Mouse (Mus musculus): ENCODE measurements around the gene Phf21b.
A peak's percentile ranks its signal among the peaks of the same experiment; 100 is the strongest.

Gene Phf21b

DNA sequence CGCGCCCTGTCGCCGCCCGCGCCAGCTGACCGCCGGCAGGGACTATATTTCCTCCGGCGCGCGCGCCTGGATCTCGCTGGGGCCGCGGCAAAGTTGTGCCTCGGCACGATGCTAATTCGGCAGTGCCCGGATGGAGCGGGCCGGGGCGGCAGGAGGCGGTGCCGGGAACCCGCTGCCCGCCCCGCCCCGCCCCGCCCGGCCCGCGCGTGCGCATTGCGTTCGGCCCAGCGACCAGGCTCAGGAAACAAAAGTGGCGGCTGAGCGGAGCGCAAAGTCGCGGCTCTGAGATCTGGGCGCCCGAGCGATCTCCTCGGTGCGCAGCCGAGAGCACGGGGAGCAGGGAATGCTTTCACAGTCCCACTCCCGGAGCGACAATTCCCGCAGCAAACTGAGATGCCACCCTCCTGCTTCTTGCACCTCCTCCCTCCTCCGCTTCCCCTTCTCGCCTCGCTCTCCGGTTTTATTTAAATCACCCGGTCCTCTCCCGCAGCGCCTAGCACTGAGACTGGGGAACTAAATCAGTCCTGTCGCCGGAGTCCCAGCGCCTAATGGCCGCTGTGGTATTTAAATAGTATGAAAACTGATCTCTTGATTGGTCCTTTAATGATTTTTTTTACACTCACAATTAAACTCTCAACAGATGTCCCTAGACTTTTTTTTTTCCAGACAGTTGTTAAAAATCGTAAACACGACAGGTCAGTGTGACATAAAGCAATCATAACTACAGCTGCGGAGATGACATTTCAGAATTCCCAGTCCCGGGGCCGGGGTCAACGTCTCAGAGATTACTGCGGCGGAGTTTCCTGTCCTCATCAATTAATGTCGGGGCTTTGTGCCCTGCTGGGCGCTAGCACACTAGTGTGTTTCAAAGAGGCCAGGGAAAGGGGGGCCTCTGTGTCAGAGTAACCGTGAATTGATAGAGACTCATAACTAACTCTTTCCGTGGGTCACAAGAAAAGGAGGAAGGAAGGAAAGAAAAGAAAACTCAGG is at the start of gene Phf21b:
Phf21b (minus strand) TSS at position 44 of the 990 bp plus-strand sequence.
- peak; percentile 75 for DNase-seq (ENCODE audit: low spot score)

DNA sequence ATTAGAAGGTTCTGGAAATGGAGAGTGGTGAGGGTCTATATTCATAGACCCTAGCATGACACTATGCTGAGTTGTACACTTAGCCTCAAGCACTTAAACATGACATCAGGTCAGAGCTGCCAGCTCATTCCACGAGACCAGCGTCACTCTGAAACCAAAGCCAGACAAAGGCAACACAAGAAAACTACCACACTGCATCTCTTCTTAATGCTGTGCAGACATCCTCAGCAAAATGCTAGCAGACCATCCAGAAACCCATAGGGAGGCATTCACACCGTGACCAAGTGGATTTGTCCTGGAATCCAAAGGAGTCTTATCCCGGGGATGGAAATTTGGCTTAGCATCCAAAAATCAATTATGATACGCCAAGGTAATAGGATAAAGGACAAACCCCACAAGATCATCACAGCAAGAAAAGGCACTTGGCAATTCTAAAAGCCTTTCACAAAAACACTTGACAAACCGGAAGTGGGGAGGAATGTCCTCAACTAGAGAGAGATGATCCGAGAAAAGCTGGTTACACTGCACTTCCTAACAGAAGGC is 48.1 kb upstream of the Phf21b start:
- no peak for DNase-seq (ENCODE audit: low spot score)

DNA sequence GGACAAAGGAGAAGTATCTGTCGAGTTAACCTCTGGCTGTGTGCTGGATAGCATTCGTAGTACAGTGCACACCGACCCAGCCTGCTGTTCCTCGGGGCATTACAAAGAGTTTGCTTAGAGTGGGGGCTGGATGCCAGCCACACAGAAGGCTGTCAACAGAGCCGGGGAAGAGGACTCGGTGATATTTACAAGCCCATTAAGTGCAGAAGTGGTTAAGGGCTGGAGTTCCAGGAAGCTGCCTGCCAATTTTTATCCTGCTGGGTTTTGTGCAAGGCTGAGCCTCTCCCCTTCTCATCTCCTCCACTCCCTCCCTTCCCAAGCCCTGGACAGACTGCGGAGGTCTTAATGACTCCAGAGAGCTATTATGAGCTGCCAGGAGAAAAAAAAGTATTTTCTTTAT is 42.2 kb upstream of the Phf21b start:
- no peak for DNase-seq (ENCODE audit: low spot score)

DNA sequence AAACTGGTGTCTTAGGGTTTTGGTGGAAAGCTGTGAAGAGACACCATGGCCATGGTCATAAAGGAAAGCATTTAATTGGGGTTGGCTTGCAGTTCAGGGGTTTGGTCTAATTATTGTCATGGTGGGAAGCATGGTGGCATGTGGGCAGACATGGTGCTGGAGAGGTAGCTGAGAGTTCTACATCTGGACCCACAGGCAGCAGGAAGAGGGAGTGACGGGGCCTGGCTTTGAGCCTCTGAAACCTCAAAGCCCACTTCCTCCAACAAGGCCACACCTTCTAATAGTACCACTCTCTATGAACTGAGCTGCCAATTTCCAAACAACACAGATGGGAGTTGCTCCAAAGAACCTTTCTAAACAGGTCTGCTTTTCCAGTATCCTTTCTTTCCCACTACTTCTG is 40.8 kb upstream of the Phf21b start:
- DNase-seq (ENCODE audit: low spot score), result peak; percentile 38

DNA sequence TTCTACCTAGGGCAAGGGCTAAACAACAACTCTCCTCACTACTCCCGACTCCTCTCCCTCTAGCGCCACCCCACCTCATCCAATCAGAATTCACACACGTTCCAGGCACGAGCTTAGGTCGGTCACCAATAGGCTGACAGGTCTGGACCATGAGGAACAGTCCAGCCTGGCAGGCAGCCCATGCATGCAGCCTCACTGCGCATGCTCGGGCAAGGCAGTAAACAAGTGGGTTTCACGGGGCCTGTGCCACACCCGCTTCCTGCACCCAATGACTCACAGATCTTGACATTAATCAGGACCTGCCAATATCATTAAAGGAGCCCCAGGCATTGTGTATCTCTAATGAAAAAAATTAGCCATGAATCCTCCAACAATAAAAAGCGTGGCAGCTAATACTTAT is 40.4 kb upstream of the Phf21b start:
- peak; percentile 38 for DNase-seq (ENCODE audit: low spot score)

DNA sequence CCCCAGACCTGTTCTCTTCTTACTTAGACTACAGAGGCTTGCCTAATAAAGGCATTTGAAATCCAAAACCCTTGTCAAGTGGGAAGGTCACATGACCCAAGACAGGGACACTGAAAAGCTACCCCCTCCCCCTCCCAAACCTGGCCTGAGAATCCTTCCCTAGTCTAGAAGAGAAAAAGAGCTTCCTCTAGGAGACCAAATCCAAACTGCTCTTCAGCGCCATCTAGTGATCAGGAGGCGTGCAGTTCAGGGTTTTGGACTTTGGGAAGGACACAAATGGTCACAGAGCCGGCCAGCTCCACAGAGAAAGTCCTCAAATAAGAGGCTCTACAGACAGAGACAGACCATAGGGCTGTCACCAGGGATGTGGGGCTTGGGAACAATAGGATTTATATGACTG is 35.8 kb upstream of the Phf21b start:
- peak; percentile 19 for DNase-seq (ENCODE audit: low spot score)

DNA sequence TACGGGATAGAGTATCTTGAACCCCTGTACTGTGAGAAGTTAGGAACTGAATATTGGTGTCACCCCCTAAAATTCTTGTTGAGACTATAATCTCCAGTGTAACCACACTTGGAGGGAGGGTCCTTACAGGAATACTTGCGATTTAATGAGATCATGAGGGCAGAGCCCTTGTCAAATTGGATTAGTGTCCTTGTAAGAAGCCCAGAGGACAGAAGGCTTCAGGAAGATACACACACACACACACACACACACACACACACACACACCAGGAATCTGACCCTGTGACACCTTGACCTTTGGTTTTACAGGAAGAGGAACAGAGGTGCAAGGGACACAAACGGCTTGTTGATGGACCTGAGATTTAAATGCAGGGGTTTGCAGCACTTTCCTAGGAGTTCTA is 35.4 kb upstream of the Phf21b start:
- no peak for DNase-seq (ENCODE audit: low spot score)

DNA sequence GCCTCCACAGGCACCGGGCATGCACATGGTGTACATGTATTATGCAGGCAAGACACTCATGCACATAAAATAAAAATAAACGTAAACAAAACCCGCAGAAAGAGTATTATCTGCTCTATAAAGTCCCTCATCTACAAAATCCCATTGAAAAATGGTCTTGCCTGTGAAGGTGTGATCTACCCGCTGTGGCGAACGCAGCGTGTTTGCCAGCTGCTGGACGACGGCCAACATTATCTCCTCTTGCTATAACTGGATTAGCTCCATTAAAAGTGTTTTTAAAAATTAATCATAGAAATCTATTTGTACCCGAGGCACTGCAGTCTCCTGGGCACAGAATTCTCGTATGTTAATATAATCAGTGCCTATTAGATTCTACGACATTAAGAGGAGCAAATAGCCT is 32.2 kb upstream of the Phf21b start:
- DNase-seq (ENCODE audit: low spot score), result no peak

DNA sequence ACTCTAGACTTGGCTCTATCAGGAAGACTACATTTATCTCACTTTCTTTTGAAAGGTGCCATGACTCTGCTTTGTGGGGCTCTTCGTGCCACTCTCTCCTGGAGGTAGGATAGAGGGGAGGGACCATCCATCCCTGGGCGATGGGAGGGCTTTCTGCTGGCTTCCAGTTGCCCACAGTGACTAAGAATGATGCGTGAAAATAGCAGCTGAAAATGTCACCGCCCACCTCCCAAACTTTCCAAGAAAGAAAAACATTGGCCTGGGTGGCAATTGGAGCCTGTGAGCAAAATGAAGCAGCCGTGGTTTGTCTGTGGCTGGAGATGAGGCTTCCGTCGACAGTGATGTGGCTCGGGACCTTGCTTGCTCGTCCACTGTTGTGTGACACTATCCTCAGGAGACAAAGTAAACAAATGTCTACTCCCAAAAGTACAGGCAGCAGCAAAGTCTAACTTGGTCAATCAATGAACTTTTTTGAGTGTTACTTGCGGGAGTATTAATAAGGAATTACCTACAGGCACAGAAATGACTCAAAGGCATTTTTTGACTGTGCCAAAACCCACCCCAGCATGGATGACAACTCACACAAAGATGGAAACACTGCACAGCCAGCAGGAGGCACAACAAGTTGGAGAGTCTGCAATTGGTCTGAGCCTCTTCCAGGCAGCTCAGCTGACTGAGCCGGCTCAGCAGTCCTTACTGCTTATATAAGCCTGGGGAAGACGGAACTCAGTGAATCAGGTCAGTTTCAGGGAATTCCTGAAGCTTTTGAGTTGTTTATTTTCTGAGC is 21.4 kb upstream of the Phf21b start:
- no peak for DNase-seq (ENCODE audit: low spot score)

DNA sequence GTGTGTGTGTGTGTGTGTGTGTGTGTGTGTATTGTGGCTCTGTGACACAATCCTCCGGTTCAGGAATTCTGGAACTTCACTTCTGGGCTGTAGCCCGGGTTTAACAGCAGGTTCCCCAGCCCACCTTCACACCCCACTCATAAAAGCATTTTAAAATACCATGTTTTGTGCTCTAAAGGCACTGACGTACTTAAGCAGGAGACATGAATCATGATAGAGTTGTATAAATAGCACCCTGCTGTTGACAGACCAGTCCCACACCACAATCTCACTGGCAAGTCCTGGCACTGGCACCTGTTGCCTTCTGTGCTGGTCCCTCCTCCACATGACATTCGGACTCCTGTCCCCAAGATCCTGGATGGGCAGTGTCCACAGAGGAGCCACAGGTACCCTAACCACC is 18.0 kb upstream of the Phf21b start:
- no peak for DNase-seq (ENCODE audit: low spot score)

DNA sequence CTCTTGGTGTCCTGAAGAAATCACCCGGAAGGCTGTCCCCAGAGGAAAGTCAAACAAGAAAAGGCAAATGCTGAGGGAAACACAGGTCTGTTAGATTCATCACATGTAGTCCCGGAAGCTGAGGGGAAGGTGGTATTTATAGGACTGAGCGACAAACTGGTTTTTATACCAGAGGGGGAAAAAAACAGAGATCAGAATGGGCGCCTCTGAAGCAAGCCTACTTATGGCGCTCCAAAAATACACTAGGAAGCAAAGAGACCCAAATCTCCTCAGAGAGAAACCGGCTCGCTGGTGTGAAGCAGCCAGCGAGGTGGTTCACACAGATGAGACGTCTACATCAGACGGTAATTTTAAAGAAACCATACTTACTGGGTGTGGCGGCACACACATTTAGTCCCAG is 17.2 kb upstream of the Phf21b start:
- no peak for DNase-seq (ENCODE audit: low spot score)

DNA sequence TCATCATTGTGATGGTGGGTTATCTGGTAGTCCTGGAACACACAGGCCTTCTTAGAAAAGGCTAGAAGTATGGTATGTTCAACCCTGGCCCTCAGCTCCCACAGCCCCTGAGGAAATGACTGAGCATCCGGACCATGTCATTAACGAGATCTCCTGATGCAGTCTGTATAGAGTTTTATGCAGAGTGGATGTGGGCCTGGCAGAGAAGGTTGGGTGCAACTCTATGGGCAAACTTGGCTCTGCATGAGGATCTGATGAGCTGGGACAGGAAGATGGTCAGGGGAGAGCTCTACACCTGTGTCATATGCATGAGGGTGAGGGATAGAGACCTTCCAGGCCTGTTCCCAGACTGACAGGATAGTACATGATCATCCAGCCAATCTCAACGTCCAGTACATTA is 16.0 kb upstream of the Phf21b start:
- DNase-seq (ENCODE audit: low spot score), result no peak

DNA sequence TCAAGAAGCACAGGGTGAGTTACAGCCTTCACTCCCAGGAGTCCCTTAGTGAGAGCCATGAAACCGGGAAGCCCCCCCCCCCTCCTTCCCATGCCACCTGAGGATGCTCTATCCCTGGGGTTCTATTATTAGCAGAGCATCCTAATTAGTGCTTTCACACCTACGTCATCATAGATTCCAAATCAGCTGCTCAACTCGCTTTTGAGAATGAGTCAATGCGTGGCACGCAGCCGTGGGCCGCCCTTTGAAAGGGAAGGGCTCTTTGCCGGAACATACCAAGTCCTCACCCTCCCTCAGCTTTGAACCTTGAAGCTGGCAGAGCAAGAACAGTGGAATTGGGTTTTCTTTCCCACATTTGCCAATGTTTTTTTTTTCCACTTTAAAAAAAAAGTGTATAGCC is 6.1 kb upstream of the Phf21b start:
- DNase-seq (ENCODE audit: low spot score), result no peak

DNA sequence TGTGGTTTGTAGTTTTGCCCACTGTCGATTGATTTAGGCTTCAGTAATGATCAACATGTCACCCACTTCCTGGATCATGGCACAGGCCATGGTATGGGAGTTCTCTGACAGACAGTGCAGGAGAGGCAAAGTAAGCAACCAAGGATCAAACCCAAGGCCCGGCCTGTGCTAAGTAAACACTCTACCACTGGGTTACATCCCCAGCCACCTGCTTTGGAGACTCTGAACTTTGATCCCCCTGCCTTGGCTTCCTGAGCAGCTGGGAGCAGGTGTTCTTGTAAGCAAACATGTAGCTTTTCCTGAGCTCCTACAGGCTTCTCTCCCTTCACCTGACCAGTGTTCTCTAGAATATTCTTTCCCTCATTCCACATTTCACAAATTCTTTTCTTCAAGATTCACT is 1.8 kb upstream of the Phf21b start:
- no peak for DNase-seq (ENCODE audit: low spot score)

DNA sequence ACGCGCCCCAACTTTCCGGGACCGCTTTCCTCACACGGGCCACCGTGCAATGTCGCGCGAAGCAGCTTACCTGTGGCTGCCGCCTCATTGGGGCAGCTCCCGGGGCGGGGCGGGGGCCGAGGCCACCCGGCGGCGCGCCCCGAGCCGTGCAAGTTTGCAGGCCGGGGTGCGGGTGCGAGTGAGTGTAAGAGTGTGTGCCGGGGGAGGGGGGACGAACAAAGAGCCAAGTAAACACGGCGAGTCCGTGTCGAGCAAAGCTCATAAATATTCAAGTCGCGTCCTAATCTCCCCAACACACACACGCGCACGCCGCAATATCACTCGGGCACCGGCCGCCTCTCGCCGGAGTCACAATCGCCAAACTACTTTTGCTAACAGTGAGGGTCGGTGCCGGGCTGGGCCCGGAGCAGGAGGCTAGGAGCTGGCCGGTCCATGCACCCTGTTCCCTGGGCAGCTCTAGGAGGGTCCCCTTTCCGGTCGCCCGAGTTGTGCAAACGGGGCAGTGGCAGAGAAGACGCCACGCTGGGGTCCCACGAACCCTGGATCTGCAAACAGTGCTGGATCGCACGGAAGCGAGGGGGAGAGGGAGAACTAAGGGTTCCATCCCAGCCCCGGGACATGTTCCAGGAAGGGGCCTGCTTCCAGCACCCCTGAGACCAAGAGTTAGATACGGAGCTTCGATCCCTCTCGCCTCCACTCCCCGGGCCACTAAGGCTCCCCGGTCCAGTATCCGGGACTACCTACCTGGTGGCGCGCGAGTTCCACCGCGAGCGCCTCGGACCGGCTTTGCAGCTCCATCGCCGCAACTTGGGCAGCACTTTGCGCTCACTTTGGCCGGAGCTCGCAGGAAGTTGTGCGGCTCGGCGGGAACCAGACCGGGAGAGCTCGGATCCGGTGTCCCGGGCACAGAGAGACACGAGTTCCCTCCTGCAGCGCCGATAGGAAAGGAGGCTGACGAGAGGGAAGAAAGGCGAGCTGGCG is 638 bp downstream of the Phf21b start:
- peak; percentile 18 for DNase-seq (ENCODE audit: low spot score)

DNA sequence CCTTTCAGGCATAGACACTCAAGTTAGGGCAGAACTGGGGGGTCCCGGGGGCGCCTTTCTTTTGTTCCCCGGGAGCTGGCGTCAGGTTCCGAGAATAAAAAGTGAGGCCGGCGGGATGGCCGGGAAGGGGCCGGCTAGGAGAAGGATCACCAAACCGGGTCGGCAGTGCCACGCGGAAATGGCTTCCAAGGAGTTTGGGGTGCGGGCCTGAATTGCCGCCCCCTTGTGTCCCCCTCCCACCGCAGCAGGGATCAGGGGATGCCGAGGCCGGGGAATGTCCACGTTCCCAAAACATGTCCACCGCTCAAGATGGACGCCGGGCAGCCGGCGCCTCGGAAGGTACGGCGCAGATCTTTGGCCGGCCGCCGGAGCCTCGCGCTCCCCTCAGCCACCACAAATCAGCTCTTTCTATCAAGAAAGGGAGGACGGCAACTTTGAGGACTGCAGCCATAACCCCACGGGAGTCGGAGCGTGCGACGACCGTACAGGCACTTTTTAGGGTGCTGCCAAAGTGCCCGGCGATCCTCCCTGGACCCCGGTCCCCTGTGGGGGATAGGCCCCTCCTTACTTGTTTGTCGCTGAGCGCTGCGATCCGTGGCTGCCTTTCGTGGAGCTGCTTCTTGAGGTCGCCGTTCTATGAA is 1.6 kb downstream of the Phf21b start:
- no peak for DNase-seq (ENCODE audit: low spot score)

DNA sequence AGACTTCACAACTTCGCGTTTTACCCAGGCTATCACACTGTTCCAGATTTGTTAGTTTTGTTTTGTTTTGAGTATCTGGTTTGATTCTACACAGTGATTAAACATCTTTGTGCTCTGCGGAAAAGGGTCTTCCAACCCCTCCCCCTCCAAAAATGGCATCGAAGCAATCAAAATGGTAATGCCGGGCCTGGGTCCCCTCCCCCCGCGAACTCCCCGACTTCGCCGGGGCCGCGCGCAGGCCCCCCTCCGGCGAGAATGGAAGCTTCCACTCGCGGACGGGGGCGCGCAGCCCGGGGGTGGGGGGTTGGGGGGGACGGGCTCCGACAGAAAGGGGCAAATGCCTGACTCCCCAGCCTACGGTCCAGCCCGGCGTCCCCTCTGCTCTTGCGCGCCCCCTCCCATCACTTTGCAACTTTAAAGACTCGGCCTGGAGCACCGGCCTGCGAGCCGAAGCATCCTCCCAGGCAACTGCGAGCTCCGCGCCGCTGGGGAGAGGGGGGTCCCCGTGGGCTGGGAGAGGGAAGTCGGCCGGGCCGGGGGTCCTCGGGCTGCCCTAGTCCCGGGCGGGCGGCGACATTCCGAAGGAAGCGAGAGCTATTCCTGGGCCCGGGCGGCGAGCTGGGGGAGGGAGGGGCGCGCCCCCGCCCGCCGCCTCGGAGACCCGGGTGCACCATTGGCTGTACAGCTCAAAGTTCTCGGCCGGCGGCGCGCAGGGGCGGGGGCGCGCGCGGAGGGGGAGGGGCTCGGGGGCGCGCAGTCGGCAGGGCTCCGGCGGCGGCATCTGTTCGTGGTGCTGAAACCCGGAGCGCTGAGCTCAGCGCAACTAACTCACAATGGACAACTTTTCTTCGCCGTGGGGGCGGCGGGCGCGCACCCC is 2.4 kb downstream of the Phf21b start:
- DNase-seq (ENCODE audit: low spot score), result peak; percentile 30

DNA sequence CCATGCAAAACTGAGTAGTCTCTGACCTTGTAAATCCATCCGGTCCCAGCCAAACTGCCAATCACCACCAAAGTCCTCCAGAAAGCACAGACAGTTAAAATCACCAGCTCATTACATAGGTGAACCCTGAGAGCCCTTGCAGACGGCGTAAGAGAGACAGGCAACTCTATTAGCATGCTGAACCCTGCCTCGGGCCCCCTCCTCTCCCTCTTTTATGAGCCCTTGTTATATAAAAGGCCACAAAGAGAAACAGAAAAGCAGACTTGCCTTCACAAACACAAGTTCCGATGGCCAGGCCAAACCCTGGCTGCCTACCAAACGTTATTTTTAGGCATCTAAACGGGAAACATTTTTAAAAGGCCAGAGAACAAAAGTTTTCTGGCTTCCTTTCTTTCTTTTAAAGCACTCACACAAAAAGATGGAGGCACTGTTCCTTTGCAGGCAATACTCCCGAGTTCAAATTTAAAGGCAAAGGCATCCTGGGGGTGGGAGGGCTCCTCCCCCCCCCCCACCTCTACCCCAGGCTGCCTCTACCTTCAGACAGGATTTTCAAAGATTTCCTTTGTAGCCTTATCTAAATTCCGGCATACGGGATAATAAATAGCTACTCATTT is 3.3 kb downstream of the Phf21b start:
- no peak for DNase-seq (ENCODE audit: low spot score)

DNA sequence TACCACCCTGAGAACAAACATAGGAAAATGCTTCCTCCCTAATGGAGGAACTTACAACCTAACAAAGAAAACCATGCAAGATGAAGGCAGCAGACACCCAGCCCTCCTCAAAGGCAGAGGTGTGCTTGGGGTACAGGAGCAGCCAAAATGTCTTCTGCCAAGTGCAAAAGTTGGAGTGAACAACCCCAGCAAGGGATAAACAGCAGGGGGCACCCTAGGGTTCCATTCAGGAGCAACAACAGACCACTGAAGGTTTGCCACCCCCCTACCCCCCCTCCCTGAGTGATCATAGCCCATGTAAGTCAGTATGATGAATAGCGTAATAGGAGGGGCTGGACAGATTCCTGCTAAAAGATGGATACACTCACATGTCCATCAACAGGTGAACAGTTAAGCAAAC is 5.5 kb downstream of the Phf21b start:
- no peak for DNase-seq (ENCODE audit: low spot score)

DNA sequence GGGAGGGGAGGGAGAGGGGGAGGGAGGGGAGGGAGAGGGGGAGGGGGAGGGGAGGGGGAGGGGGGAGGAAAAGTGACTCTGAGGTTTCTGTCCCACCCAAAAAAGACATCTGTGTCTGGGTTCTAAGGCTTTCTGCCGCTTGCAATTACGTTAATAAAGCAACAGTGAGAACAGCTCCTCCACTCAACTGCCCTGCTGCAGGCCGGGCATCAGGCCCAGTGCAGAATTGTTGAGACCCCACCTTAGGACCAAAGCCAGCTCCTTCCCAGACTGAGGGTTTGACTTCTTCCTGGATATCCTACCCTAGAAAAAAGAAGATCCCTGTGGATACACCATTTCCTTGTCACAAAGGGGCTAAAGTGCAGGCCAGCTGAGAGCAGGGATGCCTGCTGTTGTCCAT is 9.6 kb downstream of the Phf21b start:
- DNase-seq (ENCODE audit: low spot score), result no peak

All from T-cell, adult 2 months (primary cell).